Mouse (Mus musculus): ENCODE measurements around the gene Mtx1.

- TF ChIP-seq CTCF (IDR thresholded peaks at IDR 0.05; ENCODE audit: control insufficient read depth, insufficient read depth, insufficient replicate concordance, low read depth, low read length): no peak
- TF ChIP-seq POLR2A (IDR thresholded peaks at IDR 0.05; ENCODE audit: control insufficient read depth, low read depth, low read length): no peak
Measured at GRCm38 (mm10) chr3:89159211-89159610, 67.7 kb downstream of the Mtx1 start.
